Mouse (Mus musculus) bone marrow macrophage, adult 2 months (primary cell): ENCODE measurements around the gene Wscd2.

Source experiments
- CTCF ChIP-seq: IDR thresholded peaks from 2 replicates; pipeline ENCODE4 v1.5.1; 2012; ENCODE audit warnings: low read depth, mild to moderate bottlenecking, low read length, moderate library complexity
- POLR2A ChIP-seq: IDR thresholded peaks from 2 replicates; pipeline ENCODE4 v1.6.1; 2012; ENCODE audit warnings: mild to moderate bottlenecking, low read depth, low read length, borderline replicate concordance

DNA sequence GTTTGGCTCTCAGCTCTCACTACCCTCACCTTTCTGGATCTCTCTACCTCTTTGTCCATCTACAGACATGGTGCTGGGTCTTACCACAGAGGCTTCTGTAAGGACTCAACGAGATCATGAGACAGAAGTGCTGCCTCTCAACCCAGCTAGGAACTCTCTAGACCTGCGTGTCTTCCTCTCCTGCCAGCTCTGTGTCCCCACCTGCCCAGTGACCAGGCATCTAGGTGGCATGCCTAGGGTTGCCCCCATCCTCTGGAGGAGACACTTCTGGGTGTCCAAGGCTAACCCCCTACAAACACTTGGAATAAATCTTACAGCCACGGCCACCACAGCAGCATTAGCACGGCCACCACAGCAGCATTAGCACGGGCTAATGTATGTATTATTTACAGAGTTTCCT, 119.8 kb downstream of the Wscd2 start:
- TF ChIP-seq CTCF (no peak), POLR2A (no peak)
